25 mouse cellular contexts compared by ENCODE assay signal in the genomic region with DNA sequence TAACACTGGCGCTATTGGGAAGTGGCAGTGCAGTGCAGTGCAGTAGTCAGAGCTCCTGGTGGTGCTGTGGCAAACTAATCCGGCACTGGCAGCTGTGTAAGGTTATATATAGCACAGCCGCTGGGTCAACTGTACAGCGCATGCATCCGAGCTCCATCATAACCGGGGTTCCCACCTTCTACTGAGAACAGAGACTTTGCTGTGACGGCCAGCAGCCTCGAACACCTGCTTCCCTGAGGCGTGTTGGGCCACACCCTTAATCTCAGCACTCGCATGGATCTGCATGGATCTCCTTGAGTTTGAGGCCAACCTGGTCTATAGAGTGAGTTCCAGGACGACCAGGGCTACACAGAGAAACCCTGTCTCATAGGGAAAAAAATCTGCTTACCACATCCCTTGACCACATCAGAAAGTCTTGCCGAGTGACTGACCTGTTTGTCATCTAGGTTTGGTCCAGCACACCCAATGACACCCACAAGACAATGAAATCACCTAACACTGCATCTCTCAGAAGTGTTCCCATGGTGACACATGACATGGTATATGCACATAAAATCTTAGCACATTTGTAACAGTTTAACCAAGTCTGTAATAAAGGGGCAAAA.
"Had no signal": no experiment of that assay in that cellular context is flagged by ENCODE, and none has a peak within 500 bp of the region (broad histone marks: within the 10 kb centered on the region; RNA-seq: fewer than 3 reads in every experiment).

No protein-coding gene starts in this region.

- H3K36me3 ChIP-seq: limb, embryonic 12.5 days; limb, embryonic 15.5 days; midbrain, embryonic 10.5 days; midbrain, embryonic 13.5 days; neural tube, embryonic 12.5 days; neural tube, embryonic 15.5 days; stomach, embryonic 15.5 days had no signal

- H3K27ac ChIP-seq: limb, embryonic 12.5 days; limb, embryonic 15.5 days; liver, embryonic 14.5 days; midbrain, embryonic 10.5 days; midbrain, embryonic 13.5 days; neural tube, embryonic 12.5 days; neural tube, embryonic 15.5 days; stomach, embryonic 15.5 days had no signal

- H3K9ac ChIP-seq: limb, embryonic 12.5 days; limb, embryonic 15.5 days; liver, embryonic 14.5 days; liver, postnatal 0 days; lung, embryonic 14.5 days; midbrain, embryonic 13.5 days; neural tube, embryonic 12.5 days; neural tube, embryonic 15.5 days; stomach, embryonic 15.5 days had no signal

- DNase-seq: kidney, adult 9 months; kidney, postnatal 14 days; kidney, postnatal 4 days; left cerebral cortex, postnatal 4 days; liver, postnatal 0 days; lung, embryonic 14.5 days; lung, postnatal 36 days; right cerebral cortex, adult 18-20 months; right cerebral cortex, postnatal 14 days; right cerebral cortex, postnatal 4 days; spleen, adult 18-20 months; thymus, adult 18-20 months; thymus, postnatal 36 days had no signal

- H3K9me3 ChIP-seq: limb, embryonic 15.5 days; midbrain, embryonic 10.5 days; neural tube, embryonic 15.5 days; stomach, embryonic 15.5 days had no signal

- ATAC-seq: liver, postnatal 0 days; lung, postnatal 0 days; midbrain, embryonic 13.5 days; midbrain, embryonic 16.5 days had no signal

- H3K4me3 ChIP-seq: limb, embryonic 12.5 days; limb, embryonic 15.5 days; megakaryocyte, embryonic 14.5 days; midbrain, embryonic 10.5 days; midbrain, embryonic 13.5 days; neural tube, embryonic 12.5 days; neural tube, embryonic 15.5 days; stomach, embryonic 15.5 days had no signal

- H3K4me2 ChIP-seq: limb, embryonic 12.5 days; limb, embryonic 15.5 days; liver, embryonic 11.5 days; lung, embryonic 14.5 days; midbrain, embryonic 13.5 days; neural tube, embryonic 12.5 days; neural tube, embryonic 15.5 days; stomach, embryonic 15.5 days had no signal

- H3K27me3 ChIP-seq: stomach, embryonic 15.5 days had no signal
